Mouse (Mus musculus) kidney, adult 9 months (tissue): ENCODE results near the gene Cxcl17.
A peak's percentile ranks its signal among the peaks of the same experiment; 100 is the strongest.

Experiments used
- DNase-seq: peaks from one replicate; pipeline ENCODE4 v3.0.0; 2022

Cxcl17 gene

DNA sequence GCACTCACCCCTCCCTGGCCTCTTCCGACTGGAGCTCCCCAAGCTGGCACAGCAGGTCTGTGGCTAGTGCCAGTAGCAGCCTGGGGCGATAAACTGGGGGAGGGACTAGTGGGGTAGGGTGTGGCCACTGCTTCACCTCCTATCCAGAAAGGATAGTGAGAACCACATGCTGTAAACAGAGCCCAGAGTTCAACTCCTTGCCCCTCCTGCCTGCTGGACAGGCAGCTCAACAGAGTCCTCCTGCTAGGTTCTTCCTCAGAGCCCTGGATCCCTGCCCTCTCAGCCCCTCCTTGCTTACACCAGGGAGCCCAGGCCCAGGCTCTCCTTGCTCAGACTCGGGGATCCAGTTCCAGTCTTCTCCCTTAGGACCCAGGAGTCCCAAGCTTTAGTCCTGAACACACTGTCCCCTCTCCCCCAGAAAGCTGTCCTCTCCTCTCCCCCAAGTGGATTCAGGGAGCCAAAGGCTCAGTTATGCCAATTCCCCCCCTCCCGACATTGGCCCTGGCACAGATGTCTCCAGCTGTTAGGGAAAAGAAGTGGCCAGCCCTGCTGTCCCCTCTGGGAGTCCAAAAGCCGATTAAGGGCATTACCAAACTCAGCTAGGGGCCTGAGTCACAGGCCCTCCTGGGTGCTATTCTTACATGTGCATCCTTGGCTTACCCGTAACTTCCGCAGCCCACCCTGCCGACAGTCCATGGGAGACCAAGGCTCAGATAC lies 22.5 kb downstream of the Cxcl17 start:
- DNase-seq, result peak; percentile 94

DNA sequence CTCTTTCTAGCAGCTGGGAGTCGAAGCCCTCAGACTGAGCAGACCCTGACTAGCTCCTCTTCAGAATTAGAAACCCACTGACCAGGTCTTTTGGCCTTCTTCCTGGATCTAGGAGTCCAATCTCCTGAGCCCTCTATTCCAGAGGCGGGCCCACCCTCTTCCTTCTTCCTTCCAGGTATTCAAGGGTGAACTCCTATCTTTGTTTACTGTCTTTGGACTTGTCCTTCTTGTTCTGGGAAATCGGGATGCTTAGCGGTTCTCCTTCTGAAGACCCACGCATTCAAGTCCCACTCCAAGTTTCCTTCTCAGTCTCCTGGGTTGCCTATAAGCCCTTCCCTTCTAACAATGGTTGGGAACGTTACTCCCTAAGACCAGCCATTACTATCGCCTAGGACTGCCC lies 23.8 kb downstream of the Cxcl17 start:
- no peak for DNase-seq

DNA sequence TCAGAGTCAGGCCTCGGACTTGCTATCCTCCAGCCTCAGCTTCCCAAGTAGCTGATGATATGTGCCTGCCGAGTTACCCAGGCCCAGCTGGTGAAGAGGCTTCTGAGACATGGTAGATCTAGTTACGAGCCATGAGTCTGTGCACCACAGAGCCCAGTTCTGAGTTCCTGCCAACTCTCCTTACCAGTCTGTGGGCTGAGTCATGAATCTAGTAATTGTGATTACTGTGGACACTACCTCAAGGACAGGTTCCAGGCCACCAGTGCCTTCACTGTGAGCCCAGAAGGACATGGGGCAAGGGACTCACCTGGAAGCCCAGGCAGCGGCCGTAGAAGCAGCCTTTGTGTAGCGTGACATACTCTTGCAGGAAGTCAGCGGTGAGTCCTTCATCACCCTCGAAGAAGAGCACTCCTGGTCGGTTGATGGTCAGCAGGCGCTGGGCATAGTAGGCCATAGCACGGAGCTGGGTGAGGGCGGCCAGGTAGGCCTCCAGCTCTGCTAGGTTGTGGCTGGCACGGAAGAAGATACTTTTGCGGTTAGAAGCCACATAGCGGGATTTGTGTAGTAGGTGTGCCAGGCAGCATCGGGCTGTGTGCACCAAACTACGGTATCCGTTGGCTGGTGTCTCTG lies 24.8 kb downstream of the Cxcl17 start:
- DNase-seq, result peak; percentile 16

DNA sequence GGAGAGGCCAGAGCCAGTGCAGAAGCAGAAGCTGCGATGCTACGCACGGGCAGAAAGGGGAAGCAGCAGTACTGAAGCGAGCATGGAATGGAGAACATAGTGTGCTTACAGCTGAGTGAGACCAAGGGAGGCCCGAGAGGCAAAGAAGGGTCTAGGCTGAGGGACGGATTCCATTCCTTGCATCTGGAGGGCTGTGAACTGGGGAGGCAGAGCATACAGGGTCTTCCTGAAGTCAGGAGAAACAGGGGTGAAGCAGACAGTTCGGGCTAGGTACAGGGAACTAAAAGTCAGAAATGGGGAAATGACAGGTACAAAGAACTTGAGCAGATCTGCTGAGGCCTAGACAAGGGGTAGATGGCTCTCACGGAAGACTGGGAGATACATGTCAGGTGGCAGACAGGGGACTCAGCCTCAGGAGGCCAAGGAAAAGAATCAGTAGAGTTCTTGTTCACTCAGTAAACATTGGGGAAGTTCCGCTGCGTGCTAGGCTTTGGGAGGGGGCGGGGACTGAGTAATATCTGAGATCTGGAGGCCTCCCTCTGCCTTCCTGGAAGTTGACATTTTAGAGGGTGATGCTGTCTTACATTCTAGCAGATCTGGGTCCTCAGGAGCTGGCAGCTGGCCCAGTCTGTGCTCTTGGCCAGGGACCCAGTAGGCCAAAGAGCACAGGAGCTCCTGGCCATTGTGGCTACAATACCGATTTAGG lies 26.7 kb downstream of the Cxcl17 start:
- DNase-seq, result peak; percentile 96

DNA sequence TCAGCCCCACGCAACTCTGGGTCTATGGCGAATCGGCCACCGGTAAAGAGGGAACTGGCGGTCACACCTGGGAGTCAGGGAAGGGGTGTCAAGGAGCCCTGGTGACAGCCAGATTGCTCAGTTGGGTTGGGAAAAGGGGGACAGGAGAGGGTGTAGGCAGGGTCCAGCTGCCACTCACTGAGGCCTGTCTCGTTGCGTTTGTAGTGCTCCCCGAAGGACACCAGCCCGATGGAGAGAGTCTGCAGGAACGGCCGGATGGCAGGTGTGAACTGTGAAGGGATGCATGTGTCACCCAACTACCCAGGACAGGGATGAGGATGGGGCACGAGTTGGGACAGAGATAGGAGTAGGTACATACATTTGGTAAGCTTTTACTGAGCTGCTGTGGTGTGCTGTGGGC lies 27.4 kb downstream of the Cxcl17 start:
- DNase-seq, result no peak

DNA sequence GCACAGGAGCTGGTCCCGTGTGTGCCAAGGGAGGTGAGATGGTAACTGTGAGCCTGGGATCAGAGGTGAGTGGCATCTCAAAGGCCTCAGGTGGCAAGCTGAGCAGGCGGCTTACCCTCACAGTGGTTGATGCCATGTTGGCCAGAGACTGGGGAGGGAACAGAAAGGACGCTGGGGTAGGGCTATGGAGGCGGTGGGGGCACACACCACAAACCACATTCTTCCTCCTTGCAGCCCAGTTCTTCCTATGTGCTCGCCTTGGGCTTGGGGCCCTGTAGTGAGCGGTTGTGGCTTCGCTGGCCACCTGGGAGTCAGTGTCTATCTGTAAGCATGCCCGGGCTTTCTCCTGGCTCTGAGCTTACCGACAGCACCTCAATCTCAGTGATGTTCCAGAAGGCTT lies 27.9 kb downstream of the Cxcl17 start:
- no peak for DNase-seq

DNA sequence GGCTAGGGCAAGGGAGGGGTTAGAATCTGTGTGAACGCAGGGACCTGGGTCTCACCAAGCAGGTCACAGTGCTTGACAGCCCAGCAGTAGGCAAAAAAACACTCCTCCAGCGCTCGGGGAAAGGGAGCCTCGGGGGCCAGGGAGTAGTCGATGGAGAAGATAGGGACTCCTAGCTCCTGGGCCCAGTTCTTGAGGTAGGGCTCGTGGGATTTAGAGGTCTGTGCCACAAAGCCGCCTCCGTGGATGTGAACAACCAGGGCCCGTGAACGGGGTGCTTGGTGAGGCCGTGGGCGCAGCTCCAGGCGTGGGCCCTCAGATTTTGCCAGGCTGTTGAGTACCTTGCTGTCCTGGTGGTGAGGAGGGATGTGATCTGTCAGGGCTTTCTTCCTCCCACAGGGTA lies 28.4 kb downstream of the Cxcl17 start:
- no peak for DNase-seq

DNA sequence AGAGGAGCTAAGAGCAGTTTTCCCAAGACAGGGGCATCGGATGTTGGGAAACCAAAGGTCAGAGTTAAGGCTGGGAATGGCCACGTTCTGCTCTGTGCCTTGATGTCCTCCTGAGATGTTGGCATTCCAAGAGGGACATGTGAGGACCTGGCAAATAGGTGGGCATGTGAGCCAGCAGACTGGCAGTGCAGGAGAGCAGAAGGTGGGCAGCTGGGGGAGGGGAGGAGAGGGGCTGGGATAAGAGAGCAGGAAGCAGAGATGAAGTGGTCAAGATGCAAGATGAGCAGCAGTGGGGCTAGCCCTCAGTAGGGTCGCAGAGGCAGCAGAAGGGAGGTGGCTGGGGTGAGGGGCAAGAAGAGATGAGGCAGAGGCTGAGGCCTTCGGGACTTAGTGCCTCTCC lies 28.8 kb downstream of the Cxcl17 start:
- no peak for DNase-seq

DNA sequence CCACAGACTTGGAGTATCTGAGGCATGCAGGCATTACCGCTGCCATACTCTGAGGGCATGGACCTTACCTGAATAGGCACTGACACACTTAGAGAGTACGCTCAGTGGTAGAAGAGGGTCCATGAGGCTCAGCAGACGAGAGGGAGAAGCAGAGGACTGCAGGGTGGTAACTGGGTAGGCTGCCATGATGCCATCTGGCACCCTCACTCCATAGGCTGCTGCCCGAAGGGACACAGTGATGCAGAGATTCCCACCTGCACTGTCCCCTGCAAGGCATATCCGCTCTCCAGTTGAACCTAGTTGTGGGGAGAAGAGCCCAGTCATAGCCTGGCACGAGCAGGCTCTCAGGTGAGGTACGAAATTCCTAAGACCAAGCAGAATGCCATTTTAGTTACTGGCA lies 29.3 kb downstream of the Cxcl17 start:
- DNase-seq, result no peak

DNA sequence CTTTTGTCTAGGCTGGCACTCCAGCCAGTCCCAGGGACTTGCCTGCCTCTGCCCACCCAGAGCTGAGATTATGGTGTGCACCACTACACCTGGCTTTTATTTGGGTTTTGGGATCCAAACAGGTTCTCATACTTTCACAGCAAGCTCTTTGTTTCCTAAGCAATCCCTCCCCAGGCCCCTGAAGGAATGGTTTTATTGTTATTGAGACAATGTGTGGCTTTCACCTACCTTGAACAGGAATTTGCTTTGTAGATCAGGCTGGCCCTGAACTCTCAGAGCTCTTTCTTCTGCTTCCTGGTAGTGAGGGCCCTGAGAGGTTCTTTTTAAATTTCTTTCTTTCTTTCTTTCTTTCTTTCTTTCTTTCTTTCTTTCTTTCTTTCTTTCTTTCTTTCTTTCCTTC lies 30.1 kb downstream of the Cxcl17 start:
- no peak for DNase-seq

DNA sequence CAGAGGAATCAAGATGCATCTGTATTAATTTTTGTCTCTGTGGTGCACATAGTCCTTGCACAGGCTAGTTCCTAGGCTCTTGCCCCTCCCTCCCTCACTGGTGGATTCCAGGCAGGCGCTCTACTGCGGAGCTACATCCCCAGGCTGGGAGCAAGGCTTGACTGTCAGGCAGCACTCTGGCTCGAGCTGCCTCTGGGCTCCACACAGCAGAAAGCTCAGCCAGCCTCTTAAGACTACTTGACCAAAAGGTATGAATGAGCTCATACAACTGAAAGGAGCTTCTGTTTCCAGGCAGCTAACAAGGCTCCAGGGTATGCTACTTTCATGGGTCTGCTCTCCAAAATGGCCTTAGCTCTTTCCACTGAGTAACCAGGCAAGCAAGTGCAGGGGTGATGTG lies 31.4 kb downstream of the Cxcl17 start:
- DNase-seq, result no peak

DNA sequence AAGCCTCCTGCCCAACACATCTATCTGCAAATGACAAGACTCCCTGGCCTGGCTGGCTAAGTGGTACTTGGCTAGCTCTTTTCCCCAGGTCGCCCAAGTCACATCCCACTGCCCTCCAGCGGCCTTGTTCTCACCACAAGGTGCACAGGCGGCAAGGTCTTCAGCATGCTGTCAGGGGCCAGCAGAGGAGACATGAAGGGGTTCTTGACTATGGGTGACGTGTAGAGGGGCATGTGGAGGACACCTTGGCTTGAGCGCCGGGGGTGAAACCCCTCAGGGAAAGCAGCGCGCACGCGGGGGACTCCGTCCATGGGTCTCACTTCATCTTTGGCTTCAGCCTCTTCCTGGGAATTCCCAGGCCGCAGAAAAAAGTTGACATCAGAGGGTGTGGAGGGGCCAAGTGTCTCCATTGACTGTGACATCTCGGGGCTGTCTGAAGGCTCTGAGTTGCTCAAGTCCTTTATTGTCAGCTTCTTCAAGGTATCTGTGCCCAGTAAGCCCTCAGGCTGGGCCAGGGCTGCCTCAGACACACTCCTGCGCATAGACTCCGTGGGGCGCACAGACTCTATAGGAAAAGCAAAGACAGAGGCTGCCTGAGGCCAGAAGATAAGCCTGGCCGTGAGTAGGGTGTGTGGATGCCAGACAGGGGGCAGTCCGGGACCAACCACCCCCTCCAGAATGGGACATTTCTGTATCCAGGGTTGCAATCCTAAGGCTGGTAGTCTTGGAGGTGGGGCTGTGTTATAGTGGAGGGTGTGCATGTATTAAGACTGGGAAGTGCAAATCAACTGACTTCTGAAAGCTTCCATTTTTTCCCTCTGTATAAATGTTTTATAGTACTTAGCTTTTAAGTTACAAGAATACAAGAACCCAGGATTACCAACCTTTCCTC lies 32.0 kb downstream of the Cxcl17 start:
- peak; percentile 16 for DNase-seq

DNA sequence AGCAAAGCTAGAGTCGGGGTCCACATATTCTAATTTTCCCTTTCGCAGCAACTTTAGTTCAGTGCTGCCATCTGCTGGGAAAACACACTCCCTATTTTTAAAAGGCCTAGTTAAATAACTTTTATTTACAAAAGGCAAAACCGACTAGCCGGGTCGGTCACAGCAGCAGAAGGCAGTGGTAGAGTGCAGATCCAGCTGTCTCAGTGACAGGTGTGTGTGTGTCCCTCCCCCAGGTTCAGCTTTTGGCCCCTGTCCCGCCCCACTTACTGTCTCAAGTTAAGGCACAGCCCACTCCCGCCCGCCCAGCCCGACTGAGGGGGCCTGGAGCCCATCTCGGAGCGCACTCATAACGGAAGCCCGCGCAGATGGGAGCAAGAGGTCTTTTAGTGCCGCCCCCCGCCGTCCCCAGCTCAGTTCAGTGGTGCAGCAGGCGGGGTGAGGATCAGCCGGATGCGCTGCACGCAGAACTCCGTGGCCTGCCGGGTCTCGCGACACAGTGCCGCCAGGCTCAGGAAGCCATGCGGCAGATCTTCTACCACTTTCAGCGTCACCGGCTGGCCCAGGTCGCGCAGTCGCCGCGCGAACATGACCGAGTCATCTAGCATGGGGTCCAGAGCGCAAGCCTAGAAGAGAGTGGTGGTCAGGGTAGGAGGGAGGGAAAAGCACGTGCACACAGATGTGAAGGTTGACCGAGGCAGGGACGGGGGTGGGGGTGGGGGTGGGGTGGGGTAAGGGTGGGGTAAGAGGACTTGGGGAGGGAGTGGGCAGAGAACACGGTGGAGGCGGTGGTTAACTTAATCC lies 32.9 kb downstream of the Cxcl17 start:
- DNase-seq, result peak; percentile 64

DNA sequence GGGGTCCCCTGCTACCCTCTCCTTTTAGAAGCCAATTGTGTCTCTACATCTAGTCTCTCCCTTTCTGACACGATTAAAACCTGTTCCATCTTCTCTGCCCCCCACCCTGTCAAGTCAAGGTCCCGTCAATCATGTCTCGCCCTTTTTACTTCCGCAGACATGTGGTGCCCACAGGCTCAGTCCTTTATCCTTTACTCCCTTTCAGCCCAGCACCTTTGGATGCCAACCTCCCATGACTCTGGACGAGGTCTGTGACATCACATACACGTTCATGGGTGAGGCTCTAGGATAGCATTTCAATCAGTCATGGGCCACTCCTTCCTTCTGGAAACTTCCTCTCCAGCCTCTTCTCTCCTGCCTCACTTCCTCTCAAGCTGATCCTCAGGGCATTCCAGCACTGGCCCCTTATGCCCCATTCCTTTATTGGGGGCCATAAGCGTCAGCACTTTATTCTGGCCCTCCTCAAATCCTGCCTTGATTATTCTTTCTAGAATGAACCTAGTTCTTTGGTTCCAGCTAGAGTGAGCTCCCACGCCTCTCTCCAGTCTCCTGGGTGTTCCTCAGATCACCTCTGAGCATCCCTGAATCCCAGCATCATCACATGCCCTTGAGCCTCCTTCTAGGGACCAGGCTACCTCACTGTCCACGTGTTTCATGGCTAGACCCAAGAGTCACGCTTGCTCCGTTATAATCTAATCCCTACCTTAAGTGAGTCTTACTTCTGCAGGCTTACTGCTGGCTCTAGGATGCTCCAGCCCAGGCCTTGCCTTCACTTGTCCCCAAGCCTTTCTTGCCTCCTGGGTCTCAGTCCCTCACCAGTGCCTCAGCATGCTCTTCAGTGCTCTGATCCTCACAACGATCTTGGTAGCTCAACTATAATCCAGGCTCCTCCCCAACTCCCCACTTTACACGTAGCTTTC lies 34.2 kb downstream of the Cxcl17 start:
- DNase-seq, result no peak

DNA sequence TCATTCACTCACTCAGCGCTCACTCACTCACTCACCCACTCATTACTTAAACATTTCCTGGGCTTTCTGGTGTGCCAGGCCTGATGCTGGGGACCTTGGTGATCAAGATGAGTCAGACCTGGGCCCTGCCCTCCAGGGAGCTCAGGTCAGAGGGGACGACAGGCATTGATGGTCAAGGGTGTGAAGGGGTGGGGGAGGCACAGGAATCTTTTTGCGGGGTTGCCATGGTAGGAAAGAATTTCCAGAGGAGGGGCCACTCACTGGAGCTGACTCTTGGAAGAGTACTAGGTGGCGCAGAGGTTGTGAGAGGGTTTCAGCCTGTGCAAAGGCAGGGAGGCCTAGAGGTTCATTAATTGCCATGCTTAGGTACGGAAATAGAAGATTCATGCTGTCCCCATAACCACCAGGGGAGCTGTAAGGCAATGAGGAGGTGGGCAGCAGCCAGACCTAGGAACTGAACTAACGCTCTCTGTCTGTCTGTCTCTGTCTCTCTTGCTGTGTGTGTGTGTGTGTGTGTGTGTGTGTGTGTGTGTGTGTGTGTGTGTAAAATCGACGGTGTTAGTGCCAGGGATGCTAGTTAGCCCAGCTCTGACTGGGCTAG lies 35.5 kb downstream of the Cxcl17 start:
- DNase-seq, result no peak

DNA sequence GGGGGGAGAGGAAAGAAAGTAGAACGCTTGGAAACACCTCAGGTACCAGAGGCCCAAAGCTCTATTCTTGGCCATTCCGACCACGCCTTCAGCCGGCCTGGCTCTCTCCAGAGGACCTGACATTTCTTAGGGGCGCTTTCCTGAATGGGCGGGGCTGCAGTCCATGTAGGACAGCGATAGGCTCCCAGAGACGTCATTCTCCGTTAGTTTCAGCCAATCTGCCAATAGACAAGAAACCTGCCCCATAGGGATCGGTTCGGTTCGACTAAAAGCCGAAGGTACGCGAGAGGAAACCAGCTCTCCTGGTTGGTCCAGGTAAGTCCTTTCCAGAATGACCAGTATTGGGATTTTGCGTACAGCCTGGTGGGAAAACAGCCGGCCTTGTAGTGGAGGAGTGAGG lies 36.1 kb downstream of the Cxcl17 start:
- DNase-seq, result peak; percentile 93

DNA sequence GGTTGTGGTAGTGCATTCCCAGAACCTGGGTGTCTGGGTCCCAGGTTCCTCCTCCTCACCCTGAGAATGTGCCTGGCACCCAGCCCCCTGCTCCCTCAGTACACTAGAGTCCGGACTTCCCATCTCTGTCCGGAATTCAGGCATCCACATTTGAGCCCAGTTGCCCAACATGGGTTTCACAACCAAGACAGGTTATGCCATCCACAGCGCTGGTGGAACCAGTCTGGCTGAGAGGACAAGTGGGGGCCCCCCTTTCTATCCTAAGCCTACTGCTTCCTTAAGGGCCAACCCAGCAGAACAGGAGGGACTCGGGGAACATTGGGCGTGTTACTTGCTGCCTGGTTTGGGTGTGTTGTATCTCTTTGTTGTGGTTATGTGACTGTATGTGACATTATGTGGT lies 40.2 kb downstream of the Cxcl17 start:
- DNase-seq, result no peak

DNA sequence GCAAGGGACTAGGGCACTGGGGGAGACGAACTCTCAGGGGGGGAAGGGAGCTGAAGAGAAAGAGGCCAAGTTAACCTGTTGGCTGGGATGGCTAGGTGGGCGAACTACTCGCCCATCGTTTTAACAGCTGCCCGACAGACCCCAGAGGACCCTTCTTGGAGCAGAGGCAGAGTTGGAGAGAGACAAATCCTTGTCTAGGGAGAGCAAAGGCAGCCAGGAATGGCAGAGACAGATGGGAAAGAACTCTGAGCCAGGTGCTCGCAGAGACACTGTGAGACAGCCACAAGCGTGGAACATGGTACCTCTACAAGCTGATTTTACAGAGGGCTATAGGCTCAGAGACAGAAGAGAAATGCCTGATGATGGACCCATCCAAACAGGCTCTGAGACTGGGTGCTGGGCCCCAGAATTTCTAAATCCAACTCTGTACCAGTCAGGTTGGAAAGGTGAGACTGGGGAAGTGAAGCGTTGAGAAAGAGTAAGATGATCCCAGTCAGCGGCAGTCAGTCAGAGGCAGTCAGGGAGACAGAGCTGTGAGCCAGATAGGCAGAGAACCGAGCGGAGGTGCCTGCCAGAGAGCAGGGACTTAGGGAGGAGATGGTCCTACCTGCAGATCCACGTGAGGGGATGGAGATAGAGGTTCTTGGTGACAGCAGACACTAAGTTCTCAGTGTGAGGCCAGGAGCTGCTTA lies 43.5 kb downstream of the Cxcl17 start, which contains the start of gene Cnfn:
Cnfn (minus strand) TSS at position 667 of the 692 bp plus-strand sequence.
- no peak for DNase-seq

DNA sequence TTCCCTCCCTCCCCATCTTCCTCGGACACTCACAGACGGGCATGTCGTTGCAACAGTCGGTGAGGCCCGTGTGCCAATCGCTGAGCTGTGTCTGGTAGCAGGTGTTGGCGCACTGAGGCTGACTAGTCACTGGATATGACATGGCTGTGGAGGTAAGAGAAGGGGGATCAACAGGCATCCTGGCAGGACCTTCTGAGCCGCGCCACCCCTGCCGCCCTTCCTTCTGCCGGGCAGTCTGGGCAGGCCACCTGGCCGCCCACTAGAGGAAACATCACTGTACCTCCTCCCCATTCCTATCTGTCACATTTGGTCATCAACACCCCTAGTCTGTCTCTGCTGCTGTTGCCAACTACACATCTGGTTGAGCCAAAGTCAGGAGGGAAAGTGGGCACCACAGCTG lies 44.4 kb downstream of the Cxcl17 start:
- DNase-seq, result no peak
